Mouse (Mus musculus): ENCODE data around the gene Xrra1. TPM values are rescaled to one million over a fixed set of nuclear protein-coding genes. Genes with fewer than 3 reads are reported as not detected.

The Xrra1 gene
- polyA plus RNA-seq, 1 experiment from 2014 or later, result 0.39 TPM

DNA sequence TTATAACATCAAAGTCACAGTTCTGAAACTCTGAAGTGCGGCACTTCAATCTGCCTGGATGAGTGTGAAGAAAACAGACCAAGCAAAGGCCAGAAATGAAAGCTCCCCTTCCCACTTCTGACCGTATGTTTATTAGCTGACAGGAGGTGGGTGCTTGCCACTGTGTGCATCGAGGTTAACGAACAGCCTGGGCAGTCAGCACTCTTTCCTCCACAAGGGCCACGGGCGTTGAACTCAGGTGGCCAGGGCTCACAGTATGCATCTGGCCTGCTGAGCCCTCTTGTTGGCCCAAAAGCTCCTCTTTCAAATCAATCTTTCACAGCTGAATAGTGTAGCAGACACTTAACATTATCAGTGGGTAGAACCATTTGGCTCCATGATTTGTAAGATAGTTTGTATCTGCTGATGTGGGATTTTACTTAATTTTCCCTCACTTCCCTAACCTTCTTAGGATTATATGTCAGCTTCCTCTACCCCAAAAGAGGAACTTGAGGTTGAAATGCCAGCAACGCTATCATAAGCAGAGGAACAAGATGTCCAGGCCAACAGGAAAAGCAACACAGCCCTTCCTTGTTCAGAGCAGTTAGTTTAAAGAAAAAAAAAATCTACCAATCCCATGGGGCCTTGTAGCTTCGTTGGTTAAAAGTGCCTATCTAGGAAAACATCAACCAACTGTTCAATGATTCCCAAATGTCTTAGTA lies 103.8 kb downstream of the Xrra1 start:
- no peak overlapping the region for H3K4me3 ChIP-seq (ENCODE audit: low read depth, low read length)
- no peaks in the 10 kb centered on the region for H3K9me3 ChIP-seq (replicated peaks; ENCODE audit: control insufficient read depth, low read length)
- H3K36me3 ChIP-seq (ENCODE audit: control insufficient read depth, insufficient read depth, low read length), result no peaks in the 10 kb centered on the region
- no peaks in the 10 kb centered on the region for H3K27me3 ChIP-seq (replicated peaks; ENCODE audit: control insufficient read depth, insufficient read depth, low read length)
- no peak for ATAC-seq
- no peak overlapping the region for H3K27ac ChIP-seq (ENCODE audit: low read depth, low read length)
- H3K4me1 ChIP-seq (ENCODE audit: control insufficient read depth, insufficient read depth, low read length), result peaks cover 22% of the 10 kb centered on the region
- H3K4me2 ChIP-seq (ENCODE audit: low read length), result no peak overlapping the region
- DNase-seq (ENCODE audit: low spot score), result peak; percentile 23
- 65% methylated on average over 8 of the region's 8 CpGs for WGBS
- H3K9ac ChIP-seq (ENCODE audit: low read length), result no peak overlapping the region

DNA sequence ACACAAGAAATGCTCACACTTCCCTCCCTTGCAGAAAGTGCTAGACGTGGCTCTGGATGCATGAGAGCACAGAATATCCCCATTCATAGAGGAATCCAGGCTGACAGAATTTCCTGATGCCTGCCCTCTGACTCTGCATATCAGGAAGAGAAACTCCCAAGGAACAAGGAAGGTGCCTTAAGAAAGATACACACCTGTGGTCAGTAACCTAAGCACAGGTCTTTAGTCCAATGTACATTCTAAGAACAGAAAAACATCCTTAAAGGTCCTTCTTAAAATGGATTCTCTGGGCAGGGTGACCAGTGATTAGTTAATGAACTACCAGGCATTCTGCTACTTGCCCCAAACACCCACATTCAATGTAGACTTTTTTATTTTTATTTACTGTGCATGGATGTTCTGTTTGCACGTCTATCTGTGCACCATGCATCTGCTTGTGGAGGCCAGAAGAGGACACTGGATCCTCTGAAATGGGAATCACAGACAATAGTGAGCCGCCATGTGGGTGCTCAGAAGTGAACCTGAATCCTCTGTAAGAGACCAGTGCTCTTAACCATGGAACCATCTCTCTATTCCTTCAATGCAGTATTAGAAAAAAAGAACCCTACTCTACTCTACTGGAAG lies 104.4 kb downstream of the Xrra1 start:
- Histone ChIP-seq H3K4me3 (ENCODE audit: low read depth, low read length) (no peak overlapping the region), H3K4me2 (ENCODE audit: low read length) (no peak overlapping the region), H3K9ac (ENCODE audit: low read length) (no peak overlapping the region), H3K36me3 (ENCODE audit: control insufficient read depth, insufficient read depth, low read length) (no peaks in the 10 kb centered on the region), H3K27me3 (replicated peaks; ENCODE audit: control insufficient read depth, insufficient read depth, low read length) (no peaks in the 10 kb centered on the region), H3K27ac (ENCODE audit: low read depth, low read length) (no peak overlapping the region), H3K9me3 (replicated peaks; ENCODE audit: control insufficient read depth, low read length) (no peaks in the 10 kb centered on the region), H3K4me1 (ENCODE audit: control insufficient read depth, insufficient read depth, low read length) (peaks cover 25% of the 10 kb centered on the region)
- 77% methylated on average over 3 of the region's 3 CpGs for WGBS
- ATAC-seq (no peak), DNase-seq (ENCODE audit: low spot score) (no peak)

DNA sequence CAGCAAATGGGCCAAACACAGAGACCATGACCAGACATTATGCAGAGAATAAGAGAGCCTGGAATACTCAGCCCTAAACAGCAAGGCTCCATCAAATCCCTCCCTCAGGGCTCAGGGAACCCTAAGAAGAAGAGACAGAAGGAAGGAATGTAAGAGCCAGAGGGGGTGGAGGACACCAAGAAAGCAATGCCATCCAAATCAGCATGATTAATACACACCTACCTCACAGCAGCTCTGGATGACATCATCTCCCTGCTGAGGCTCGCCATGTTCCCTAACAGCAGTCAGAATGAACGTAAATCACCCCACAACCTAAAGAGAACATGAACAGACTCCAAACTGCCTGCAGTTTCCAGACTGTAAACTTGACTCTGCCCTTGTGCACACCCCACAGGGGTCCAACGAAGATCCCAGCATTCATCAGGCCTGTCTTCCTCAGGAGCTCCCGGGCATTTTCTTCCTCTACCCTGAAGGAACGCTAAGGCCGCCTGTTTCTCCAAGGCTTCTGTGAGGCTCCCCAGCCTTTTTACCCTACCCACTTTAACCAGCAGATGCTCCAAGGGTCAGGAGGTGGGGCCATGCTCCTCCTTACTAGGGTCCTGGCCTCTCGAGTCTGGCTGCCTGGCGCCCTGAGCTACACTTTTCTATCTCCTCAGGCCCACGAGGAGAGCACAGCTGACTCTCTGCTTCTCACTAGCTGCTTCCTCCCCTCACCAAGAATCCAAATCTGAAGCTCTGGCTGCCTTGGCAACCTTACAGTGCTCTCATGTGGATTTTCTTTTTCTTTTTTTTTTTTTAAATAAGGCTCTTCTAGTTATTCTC lies 106.3 kb downstream of the Xrra1 start:
- DNase-seq (ENCODE audit: low spot score) (peak; percentile 60), ATAC-seq (peak; percentile 47)
- Histone ChIP-seq H3K27ac (ENCODE audit: low read depth, low read length) (peak overlapping the region; percentile 70), H3K9me3 (replicated peaks; ENCODE audit: control insufficient read depth, low read length) (no peaks in the 10 kb centered on the region), H3K27me3 (replicated peaks; ENCODE audit: control insufficient read depth, insufficient read depth, low read length) (no peaks in the 10 kb centered on the region), H3K9ac (ENCODE audit: low read length) (peak overlapping the region; percentile 45; the same call in 1 of the 2 replicates), H3K4me3 (ENCODE audit: low read depth, low read length) (no peak overlapping the region), H3K36me3 (ENCODE audit: control insufficient read depth, insufficient read depth, low read length) (no peaks in the 10 kb centered on the region), H3K4me2 (ENCODE audit: low read length) (peak overlapping the region; percentile 22; the same call in 1 of the 2 replicates), H3K4me1 (ENCODE audit: control insufficient read depth, insufficient read depth, low read length) (peaks cover 40% of the 10 kb centered on the region)
- 27% methylated on average over 9 of the region's 9 CpGs for WGBS

DNA sequence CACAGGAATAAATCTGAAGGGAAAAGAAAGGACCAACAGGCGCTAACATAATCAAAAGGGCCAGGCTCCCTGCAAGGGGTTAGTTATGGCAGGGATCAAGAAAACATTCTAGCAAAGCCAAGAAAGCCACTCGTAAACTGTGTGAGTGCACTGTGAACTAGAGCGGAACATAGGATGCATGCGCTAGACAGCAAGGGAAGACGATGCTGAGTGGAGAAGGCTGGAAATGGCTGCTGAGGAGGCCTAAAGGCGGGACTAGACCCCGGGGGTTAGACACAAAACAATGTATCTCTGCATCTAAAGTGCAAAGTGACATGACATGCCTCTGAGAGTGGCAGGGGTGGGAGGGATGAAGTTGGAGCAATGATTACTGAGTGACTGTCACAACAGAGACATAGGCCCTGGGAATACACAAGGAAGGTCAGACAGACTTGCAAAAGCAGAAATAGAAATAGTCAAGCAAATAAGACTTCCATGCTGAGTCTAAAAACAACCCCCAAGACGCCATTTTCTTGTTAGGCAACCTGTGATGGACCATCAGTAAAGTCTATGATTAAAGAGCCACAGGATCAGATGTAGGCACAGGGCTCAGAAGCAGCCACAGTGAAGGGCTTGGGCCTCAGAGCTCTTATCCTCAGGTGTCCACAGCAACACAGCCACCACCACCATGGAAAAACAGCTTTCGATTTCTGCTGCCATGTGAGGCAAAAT lies 107.2 kb downstream of the Xrra1 start:
- H3K27ac ChIP-seq (ENCODE audit: low read depth, low read length), result peak overlapping the region; percentile 35; the same call in 1 of the 2 replicates
- H3K4me1 ChIP-seq (ENCODE audit: control insufficient read depth, insufficient read depth, low read length), result peaks cover 40% of the 10 kb centered on the region
- no peak overlapping the region for H3K4me3 ChIP-seq (ENCODE audit: low read depth, low read length)
- no peaks in the 10 kb centered on the region for H3K36me3 ChIP-seq (ENCODE audit: control insufficient read depth, insufficient read depth, low read length)
- DNase-seq (ENCODE audit: low spot score), result peak; percentile 41
- 38% methylated on average over 9 of the region's 9 CpGs for WGBS
- ATAC-seq, result peak; percentile 30; the same call in 1 of the 2 replicates
- H3K9me3 ChIP-seq (replicated peaks; ENCODE audit: control insufficient read depth, low read length), result no peaks in the 10 kb centered on the region
- H3K4me2 ChIP-seq (ENCODE audit: low read length), result no peak overlapping the region
- no peaks in the 10 kb centered on the region for H3K27me3 ChIP-seq (replicated peaks; ENCODE audit: control insufficient read depth, insufficient read depth, low read length)
- no peak overlapping the region for H3K9ac ChIP-seq (ENCODE audit: low read length)

Other genes starting within 250 kb of the Xrra1 start
- 0.32 and 0.33 TPM in 2 replicates for gene Tpbgl, start 232.0 kb upstream of the Xrra1 start, polyA plus RNA-seq (2014; fragmentation: Nextera tagmentation; extraction: Ambion mirVana)
- 3.4 and 4.9 TPM in 2 replicates for gene Slco2b1, start 147.8 kb upstream of the Xrra1 start, polyA plus RNA-seq (2014; fragmentation: Nextera tagmentation; extraction: Ambion mirVana)
- not detected in 2 replicates for gene Olfr520, start 128.8 kb upstream of the Xrra1 start, polyA plus RNA-seq (2014; fragmentation: Nextera tagmentation; extraction: Ambion mirVana)
- not detected in 2 replicates for gene Olfr521, start 95.6 kb upstream of the Xrra1 start, polyA plus RNA-seq (2014; fragmentation: Nextera tagmentation; extraction: Ambion mirVana)
- 0.78 and 0.81 TPM in 2 replicates for gene Neu3, start 30.7 kb upstream of the Xrra1 start, polyA plus RNA-seq (2014; fragmentation: Nextera tagmentation; extraction: Ambion mirVana)
- 282 and 300 TPM in 2 replicates for gene Spcs2, start 4.3 kb downstream of the Xrra1 start, polyA plus RNA-seq (2014; fragmentation: Nextera tagmentation; extraction: Ambion mirVana)
- 3.6 and 4.9 TPM in 2 replicates for gene Rnf169, start 121.3 kb downstream of the Xrra1 start, polyA plus RNA-seq (2014; fragmentation: Nextera tagmentation; extraction: Ambion mirVana)
- not detected in 2 replicates for gene Chrdl2, start 147.1 kb downstream of the Xrra1 start, polyA plus RNA-seq (2014; fragmentation: Nextera tagmentation; extraction: Ambion mirVana)

All from forebrain, embryonic 14.5 days (tissue).